Mouse (Mus musculus) embryo, embryonic 10 days (tissue): Measurements from ENCODE around the gene Evx1.

Experiments
- DNase-seq: peaks from one replicate; pipeline ENCODE4 v3.0.0-alpha.2; 2015; ENCODE audit warnings: low spot score

The Evx1 gene

DNA sequence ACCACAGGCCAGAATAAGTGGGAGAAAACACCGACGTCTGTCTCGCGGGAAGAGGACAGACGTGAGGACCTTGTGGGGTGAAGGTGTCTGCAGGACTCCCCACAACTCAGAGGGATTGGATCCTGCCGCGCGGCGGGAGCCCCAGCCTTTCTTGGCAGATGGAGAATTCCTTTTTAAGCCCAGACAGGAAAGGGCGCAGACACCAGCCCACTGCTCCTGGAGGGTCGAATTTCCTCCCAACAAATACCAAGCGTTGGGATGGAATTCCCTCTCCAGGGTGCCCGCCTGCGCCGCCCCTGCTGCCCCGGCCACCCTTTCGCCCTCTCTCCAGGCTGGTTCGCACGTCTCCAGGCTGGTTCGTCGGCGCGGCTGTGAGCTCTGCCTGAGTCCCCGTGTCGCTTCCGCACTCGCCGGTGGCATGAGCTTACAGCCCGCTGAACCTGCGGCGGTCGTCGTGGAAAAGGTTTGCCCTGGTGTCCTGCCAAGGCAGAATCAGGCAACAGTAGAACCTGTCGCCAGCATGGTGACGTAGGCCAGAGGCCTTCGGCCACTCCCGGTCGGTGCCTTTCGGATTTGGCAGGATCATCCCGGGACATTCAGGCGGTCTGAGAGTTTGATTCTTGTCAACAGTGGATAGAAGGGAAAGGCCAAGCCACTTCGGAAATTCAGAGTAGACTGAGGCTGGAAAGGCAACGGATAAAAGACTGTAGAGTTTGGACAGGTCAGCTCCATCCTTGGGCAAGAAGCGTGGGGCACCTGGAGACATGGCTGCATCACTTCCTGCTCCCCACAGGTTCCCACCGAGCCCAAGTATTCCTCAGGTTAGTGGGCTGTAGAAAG is 22.1 kb upstream of the Evx1 start:
- peak; percentile 57 for DNase-seq

DNA sequence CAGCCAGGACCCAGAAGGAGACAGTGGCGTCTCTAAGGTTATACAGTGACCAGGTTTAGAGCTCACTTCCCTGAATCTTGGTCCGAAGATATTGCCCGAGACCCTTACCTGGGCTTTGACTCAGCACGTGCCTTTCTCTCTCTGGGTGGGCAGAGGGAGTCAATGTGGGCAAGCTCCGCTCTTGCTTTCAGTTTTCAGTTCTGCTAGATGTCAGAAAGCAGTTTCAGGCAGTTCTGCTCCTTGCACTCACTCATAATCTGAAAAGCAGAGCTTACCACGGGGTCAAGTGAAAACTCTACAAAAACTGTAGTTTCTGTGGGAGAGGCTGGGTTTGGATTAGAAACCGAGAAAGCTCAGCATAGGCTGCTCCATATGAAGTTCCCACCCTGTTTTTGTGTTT is 21.0 kb upstream of the Evx1 start:
- no peak for DNase-seq

DNA sequence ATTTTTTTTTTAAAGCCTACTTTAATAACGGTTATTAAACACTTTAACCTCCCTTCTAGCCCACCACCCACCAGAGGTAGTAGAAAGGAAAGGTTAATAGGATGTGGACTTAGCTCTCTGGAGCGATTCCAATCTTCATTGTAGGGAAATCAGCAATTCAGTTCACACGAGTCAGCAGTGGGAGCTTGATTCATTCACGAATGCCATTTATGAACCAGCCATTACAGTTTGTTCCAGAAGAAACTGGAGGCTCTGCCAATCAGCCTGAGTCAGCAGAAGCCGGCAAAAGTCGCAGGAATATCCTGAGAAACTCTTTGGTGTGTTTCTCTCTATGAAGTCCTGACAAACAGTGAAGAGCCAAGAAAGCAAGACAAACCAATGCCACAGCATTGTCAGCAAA is 18.7 kb upstream of the Evx1 start:
- DNase-seq, result no peak

DNA sequence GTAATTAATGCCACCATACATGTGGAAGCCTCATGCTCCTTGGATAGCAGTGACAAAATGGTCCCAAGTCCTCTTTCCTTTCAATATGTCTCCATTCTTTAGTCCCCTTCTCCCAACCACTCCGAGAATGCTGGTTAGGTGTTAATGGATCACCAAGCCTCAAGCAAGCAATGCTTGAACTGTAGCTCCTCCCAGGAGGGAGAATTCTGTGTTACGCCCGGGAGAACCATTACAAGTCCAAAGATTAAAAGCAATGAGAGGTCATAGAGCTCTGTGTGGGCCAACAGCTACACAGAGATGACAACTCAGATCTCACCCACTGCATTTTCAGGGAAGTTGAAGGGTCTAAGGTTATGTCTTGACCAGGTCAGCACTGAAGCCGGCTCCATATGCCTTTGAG is 14.8 kb upstream of the Evx1 start:
- DNase-seq, result no peak

DNA sequence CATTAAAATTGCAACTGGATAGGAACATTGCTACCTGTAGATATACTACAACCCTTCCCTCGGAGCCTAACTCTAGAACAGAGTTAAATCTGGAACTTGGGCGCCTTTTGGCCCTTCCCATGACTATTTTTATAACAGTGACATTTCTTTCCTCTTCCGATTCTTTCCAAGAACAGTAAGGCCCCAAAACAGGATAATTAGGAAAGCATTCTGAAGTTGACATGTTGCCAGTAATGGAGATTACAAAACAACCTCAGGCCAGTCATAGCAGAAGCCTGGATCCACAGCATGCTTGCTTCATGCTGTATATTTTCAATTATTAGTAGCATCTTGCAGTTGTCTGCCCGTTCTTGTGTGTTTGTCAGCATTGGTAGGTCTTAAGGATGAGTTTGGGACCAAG is 12.5 kb upstream of the Evx1 start:
- DNase-seq, result no peak

DNA sequence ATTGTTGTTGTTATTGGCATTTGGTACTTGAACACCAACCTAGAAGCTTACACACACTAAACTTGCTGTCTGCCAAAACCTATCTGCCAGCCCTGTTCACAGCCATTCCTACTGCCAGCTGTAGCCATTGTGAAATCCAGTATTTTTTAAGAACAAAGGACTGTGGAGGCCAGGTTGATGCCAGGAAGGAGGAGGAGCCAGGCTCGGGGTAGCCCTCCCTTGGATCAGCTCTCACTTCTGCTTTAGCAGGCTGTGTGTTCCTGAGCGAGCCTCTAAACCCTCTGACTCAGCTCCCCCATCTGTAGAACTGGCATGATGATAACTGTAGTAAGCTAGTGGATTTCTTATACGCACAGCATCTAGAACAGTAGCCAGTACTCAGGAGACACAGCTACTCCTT is 9.9 kb upstream of the Evx1 start:
- no peak for DNase-seq

DNA sequence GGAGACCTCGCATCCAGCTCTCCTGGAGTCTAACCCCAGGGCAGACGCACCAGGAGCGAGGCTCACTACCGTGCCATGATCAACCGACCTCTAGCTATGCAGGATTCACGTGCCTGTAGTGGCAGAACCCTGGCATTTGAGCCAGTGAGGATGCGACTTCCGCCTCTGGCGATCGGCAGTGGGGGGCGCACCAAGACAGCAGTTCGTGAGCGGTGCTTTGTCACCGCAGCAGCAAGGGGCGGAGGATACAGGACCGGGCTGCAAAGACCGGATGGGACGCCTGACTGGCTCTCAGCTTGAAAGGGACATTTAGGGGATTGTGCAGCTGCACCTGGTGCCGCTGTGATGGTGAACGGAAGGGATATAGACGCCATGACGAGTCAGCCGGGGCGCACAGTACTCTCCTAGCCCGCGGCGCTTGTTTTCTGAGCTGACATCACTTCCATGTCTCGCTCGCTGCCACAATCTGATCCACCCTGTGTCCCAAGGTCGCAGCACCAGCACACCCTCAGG is 7.4 kb upstream of the Evx1 start:
- peak; percentile 90 for DNase-seq

DNA sequence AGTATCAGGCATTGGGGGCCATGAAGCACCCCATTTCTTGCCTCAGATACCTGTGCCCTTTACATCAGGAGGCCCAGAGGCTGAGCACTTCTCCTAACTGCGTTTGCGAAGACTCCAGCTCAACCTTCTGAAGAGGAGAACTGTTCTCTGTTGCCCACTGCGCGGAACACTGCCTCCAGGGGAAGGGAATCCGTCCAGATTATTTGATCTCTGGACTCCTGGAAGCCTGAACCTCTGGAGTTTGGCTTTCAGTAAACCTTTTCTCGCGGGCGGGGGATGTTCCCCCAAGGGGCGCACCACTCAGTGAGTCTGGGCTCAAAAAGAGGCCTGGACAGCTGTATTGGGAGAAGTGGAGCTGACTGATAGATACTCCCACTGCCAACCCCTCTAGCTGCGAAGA is 3.5 kb upstream of the Evx1 start:
- DNase-seq, result no peak

DNA sequence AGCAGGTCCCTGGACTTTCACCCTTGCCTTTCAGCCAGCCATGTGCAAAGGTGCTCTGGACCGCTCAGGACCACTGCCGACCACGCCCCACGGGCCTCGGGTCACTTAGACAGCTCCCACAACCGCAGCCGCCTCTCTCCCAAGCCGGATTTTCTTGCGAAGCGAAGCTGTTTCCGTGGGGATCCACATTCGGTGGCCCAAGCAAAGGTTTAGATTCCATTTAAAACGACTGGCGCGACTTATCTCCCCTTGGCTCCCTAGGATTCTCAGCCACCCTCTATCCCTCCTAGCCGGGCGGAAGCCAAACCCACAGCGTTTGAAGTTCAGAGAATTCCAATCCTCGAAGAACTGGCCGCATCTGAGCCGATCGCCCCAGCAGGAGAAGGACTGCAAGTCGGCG is 2.9 kb upstream of the Evx1 start:
- no peak for DNase-seq

DNA sequence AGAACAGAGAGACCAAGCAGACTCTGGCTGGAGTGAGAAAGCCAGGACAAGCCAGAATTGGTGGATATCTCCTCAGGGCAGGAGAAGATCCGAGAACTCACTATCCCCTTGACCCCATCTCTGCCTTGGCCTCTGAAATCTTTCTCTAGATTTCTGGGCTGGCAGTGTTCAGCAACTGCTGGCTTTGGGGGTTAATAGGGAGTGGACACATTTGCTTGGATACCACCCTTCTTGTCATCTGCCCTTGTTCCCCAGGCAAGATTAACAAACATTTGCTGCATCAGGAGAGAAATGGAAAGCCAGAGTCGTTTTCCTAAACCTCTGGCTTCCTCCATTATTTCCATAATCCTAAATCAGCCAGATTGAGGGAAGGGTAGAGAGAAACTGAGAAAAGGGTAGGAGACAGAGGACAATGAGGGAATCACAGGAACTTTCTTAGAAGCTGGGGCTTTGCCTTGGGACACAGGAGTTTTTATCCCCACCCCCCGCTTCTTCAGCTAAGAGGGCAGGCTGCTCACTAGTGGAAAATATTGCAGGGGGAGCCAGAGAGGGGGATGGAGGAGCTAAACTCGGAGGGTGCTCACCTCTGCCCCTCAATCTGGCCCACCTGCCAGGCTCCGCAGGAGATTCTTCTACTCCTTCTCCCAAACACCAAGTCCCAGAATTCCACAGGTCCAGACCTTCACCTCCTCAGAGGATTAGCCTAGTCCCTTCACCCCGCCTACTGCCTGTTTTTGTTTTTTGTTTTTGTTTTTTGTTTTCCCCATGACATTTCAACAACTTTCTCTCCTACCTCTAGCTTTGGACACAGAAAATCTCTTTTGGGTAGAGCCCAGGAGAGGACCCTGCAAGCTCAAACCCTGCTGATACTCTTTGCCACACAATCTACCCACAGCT is 1.4 kb upstream of the Evx1 start:
- DNase-seq, result no peak

DNA sequence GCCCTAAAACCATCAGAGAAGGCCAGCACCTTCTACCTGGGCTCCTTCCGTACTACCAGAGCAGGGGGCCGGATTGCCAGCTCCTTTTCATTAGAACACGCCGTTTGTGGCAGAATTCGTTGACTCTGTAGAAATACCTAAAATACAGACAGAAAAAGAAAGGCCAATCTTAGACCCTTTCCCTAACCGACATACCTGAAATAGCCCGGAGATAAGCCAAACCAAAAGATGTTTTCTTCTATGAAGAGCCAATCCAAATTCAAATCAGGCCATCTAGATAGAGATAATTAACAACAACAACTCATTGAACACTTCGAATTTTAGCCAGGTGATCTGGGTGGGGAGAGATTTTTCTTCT is 761 bp upstream of the Evx1 start:
- no peak for DNase-seq

DNA sequence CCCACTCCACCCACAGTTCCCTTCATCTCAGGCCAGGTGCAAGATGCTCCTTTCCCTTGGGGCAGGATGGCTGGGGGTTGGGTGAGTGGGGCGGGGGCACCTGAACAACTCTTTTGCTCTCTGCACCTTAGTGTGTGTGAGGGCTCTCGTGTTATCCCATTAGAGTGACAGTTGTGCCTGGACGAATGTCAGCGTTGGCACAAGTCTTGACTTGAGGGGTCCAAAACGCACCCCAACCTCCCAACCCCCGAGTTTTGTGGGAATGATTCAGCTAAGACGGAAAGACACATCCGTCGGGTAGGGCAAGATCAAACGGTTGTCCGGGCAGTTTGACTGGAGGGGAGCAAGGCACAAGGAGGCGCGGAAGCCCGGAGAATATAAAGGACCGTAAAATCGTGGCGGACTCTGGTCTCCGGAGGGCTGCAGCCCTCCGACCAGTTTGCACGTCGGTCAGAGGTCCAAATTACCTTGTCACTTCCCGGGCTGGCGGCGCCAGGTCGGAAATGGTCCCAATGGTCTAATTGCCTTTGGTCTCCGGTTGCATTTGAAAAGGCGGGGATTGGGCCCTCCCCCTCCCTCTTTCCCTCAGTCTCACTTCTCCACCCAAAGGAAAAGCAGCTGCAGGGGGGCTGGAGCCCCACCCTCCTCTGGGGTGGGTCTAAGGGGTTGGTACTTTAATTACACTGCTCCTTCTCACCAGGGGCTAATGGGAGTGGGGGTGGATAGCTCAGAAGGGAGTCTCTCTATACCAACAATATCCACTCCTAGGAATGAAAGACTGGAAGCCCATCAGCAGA is 1.2 kb downstream of the Evx1 start:
- DNase-seq, result no peak

DNA sequence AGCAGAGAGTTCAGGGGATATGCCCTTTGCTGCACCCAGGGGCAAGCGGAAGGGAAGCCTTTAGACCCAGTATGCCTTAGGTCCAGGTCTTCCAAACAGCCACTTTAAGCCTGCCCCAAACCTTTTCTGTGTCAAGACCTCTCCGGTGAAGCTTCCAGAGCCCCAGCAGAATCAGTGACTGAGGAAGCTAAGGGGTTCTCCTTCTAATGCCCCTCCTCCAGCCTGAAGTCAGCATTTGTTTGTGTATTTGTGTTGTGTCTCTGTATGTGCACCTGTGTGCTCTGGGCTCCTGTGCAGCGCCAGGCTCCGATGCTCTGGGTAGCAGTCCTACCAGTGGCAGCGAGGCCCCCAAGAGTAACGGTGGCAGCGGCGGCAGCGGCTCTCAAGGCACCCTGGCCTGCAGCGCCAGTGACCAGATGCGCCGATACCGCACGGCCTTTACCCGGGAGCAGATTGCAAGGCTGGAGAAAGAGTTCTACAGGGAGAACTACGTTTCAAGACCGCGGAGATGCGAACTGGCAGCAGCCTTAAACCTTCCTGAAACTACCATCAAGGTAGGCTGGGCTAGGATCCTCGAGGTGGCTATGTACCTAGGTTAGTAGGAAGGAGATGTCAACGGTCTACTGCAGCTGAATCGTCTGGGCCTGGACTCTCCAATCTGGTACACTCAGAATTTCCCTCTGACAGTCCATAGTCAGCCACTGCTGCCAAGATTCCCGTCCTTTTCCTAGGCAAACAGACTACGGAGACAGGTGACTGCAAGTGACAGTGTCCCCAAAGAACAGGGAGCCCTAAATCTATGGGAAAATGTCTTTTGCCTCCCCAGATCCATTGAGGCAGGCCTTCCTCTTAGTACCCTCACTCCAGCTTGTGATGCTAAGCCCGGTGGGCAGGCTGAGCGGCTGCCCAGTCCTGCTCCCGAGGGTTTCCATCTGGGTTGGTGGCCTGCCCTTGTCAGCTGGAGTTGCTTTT is 2.4 kb downstream of the Evx1 start:
- no peak for DNase-seq

DNA sequence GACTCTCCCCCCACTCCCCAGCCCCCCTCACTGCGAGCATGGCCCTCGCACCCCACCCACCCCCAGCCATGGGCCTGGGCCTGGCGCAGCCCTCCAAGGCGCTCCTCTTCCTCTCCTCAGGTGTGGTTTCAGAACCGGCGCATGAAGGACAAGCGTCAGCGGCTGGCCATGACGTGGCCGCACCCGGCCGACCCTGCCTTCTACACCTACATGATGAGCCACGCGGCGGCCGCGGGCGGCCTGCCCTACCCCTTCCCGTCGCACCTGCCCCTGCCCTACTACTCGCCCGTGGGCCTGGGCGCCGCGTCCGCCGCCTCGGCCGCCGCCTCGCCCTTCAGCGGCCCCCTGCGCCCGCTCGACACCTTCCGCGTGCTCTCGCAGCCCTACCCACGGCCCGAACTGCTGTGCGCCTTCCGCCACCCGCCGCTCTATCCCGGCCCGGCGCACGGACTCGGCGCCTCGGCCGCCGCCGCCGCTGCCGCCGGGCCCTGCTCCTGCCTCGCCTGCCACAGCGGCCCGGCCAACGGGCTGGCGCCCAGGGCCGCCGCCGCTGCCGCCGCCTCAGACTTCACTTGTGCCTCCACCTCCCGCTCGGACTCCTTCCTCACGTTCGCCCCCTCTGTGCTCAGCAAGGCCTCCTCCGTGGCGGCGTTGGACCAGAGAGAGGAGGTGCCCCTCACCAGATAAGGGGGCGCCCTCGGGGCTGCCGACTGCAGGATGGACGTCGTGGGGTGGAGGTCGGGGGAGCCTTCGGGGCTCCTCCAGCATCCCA is 3.3 kb downstream of the Evx1 start:
- no peak for DNase-seq

DNA sequence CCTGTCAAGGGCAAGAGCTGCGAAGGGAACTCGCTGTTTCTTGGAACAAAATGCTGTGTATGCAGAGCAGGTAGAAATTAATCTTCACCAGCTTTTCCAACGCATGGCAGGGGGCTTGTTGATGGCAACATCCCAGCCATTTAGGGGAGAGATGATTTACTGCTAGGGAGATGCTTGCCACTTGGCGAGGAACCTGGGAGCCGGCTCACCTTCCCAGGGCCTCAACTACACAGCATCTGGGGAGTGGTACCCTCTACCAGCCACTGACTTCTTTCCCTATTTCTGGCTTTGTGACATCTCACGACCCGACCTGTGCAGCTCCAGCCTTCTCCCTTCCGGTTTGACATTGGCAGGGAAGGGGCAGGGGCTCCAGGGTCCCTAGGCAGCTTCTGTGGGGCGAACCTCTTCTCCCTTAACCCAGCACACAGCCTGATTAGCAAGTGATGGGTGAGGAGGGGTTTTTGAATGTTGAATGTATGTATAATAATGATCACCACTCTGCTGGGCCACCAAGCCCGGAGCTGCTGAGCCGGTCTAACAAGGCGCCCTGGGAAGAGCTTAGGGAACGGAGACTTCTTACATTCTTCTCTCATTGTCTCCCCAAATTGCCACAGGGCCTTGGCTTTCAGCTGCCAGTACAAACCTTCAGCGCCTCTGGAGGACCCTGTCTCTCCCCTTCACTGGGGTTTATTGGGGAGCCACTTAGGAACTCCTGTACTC is 4.3 kb downstream of the Evx1 start:
- DNase-seq, result no peak

DNA sequence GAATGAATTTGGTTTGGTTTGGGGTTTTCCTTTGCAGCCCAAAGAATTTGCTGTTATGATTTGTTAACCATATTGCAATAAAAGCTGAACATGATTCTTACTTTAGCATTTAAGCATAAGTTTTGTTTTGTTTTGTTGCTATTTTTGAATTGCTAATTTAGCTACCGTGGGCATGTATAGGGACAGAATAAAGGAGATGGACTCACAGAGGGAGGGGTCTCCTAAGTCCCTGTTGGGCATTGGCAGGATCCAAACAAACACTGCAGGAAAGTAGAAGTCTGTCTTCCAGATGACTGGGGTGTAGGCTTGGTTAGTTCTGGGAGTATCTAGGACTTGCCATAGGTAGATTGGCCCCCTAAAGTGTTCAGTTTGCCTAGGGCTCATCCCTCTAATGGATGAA is 5.0 kb downstream of the Evx1 start:
- no peak for DNase-seq

DNA sequence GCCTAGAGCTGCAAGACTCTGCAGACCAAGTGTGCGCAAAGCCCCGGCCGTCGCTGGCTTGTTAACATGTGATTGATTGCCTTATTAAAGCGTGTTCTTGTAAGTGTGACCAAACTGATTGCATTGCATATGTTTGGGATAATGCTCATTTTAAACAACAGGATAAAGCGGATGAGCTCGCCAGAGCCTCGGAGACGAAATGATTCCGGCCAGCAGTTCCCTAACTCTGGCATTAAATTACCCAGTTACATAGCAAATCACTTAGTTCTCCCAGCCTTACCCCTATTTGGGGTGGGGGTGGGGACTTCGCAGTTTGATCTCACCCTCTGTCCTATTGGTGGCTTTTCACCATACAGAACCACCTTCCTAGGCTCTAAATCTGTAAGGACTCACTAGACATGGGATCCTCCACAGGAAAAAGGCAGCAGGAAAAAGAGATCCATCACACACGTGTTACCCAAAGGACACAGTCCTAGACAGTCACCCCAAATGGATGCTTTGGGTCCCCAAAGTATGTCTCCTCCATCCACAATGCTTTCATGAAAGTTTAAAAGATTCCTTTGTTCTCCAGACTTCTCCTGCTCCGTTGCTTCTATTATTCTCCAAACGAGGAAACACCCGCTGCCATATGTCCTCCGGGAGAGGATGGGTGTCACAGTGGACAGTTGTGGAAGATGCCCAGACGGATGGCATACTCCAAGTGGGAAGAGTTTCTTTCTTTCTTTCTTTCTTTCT is 6.8 kb downstream of the Evx1 start:
- DNase-seq, result no peak

DNA sequence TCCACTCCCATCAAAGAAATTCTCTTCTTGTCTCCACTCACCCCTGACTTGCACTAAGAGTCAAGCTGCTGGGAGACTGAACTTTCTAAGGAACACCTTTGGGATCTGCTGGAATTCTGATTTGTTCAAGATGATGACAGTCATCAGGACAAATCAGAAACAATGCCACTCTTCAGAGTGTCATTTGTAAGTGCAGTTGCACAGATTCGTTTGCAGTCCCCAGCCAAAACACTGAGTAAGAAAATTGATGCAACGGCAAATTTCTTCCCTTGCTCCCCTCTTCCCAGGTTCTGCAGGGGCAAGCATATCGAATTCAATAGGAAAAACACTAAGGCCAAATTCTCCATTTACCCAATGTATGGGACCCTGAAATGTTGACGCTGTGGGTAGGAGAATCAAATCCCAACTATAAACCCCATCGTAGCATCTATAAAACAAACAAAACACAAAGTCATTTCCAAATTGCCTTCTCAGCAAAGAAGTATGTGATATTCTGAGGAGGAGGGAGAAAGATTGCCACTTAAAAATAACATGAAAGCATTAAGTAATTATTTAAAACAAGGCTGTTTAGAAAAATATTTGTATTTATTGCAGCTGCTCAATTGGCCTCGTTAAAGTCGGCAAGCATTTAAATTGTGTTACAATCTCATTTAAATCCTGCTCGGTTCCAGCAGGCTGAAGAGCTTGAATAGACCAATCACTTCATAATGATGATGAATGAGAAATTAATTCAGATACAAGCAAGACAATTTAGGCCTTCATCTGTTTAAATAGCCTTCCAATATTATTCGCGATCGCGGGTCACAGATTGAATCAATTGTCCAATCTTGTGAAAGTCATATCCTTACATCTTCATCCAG is 7.9 kb downstream of the Evx1 start:
- DNase-seq, result peak; percentile 24
